Mouse (Mus musculus): Measurements from ENCODE around the gene Rpl3. TPM values are rescaled to one million over a fixed set of nuclear protein-coding genes. Genes with fewer than 3 reads are reported as not detected.
"Not testable (repeated sequence)": the region's sequence is repeated elsewhere in the genome, so short reads cannot be mapped to it uniquely, and the experiment has no call there.

The Rpl3 gene
- total RNA-seq (2017): 994 and 1,093 TPM in 2 replicates

- peak; percentile 34; the same call in 1 of the 2 replicates for ATAC-seq (ENCODE audit: extremely low read depth, insufficient number of reproducible peaks, low FRiP score, poor library complexity, severe bottlenecking)
Observed at GRCm38 (mm10) chr15:80091121-80091955, at the start of gene Rpl3, which contains the start of gene Syngr1. TSS of gene Rpl3 (minus strand) at chr15:80091868. TSS of gene Syngr1 (plus strand) at chr15:80091334.

GRCm38 (mm10) chr15:80140878-80141277 is 49.2 kb upstream of the Rpl3 start:
- ATAC-seq (ENCODE audit: extremely low read depth, insufficient number of reproducible peaks, low FRiP score, poor library complexity, severe bottlenecking): no peak

GRCm38 (mm10) chr15:80140302-80140701 is 48.6 kb upstream of the Rpl3 start:
- ATAC-seq (ENCODE audit: extremely low read depth, insufficient number of reproducible peaks, low FRiP score, poor library complexity, severe bottlenecking): no peak

GRCm38 (mm10) chr15:80137945-80138791 is 46.5 kb upstream of the Rpl3 start:
- ATAC-seq (ENCODE audit: extremely low read depth, insufficient number of reproducible peaks, low FRiP score, poor library complexity, severe bottlenecking): no peak

GRCm38 (mm10) chr15:80136645-80137044 is 45.0 kb upstream of the Rpl3 start:
- ATAC-seq (ENCODE audit: extremely low read depth, insufficient number of reproducible peaks, low FRiP score, poor library complexity, severe bottlenecking): no peak

GRCm38 (mm10) chr15:80135499-80135898 is 43.8 kb upstream of the Rpl3 start:
- ATAC-seq (ENCODE audit: extremely low read depth, insufficient number of reproducible peaks, low FRiP score, poor library complexity, severe bottlenecking): no peak

- no peak for ATAC-seq (ENCODE audit: extremely low read depth, insufficient number of reproducible peaks, low FRiP score, poor library complexity, severe bottlenecking)
Observed at GRCm38 (mm10) chr15:80134450-80134847, 42.8 kb upstream of the Rpl3 start.

GRCm38 (mm10) chr15:80133682-80134449 is 42.2 kb upstream of the Rpl3 start:
- ATAC-seq (ENCODE audit: extremely low read depth, insufficient number of reproducible peaks, low FRiP score, poor library complexity, severe bottlenecking): 0 out of 2 replicates have a peak, but pooled peaks have one; percentile 22

- peak; percentile 89 for ATAC-seq (ENCODE audit: extremely low read depth, insufficient number of reproducible peaks, low FRiP score, poor library complexity, severe bottlenecking)
Observed at GRCm38 (mm10) chr15:80132993-80133586, 41.4 kb upstream of the Rpl3 start, which contains the start of gene Tab1. TSS of gene Tab1 (plus strand) at chr15:80133127.

GRCm38 (mm10) chr15:80132452-80132851 is 40.8 kb upstream of the Rpl3 start:
- ATAC-seq (ENCODE audit: extremely low read depth, insufficient number of reproducible peaks, low FRiP score, poor library complexity, severe bottlenecking): no peak

- ATAC-seq (ENCODE audit: extremely low read depth, insufficient number of reproducible peaks, low FRiP score, poor library complexity, severe bottlenecking): no peak
Observed at GRCm38 (mm10) chr15:80131421-80131820, 39.8 kb upstream of the Rpl3 start.

GRCm38 (mm10) chr15:80130689-80131088 is 39.0 kb upstream of the Rpl3 start:
- ATAC-seq (ENCODE audit: extremely low read depth, insufficient number of reproducible peaks, low FRiP score, poor library complexity, severe bottlenecking): no peak

GRCm38 (mm10) chr15:80129982-80130381 is 38.3 kb upstream of the Rpl3 start:
- ATAC-seq (ENCODE audit: extremely low read depth, insufficient number of reproducible peaks, low FRiP score, poor library complexity, severe bottlenecking): no peak

- ATAC-seq (ENCODE audit: extremely low read depth, insufficient number of reproducible peaks, low FRiP score, poor library complexity, severe bottlenecking): no peak
Observed at GRCm38 (mm10) chr15:80127191-80127590, 35.5 kb upstream of the Rpl3 start.

GRCm38 (mm10) chr15:80124651-80125050 is 33.0 kb upstream of the Rpl3 start:
- no peak for ATAC-seq (ENCODE audit: extremely low read depth, insufficient number of reproducible peaks, low FRiP score, poor library complexity, severe bottlenecking)

GRCm38 (mm10) chr15:80122431-80122830 is 30.8 kb upstream of the Rpl3 start:
- ATAC-seq (ENCODE audit: extremely low read depth, insufficient number of reproducible peaks, low FRiP score, poor library complexity, severe bottlenecking): not testable (repeated sequence)

GRCm38 (mm10) chr15:80121721-80122325 is 30.2 kb upstream of the Rpl3 start:
- ATAC-seq (ENCODE audit: extremely low read depth, insufficient number of reproducible peaks, low FRiP score, poor library complexity, severe bottlenecking): no peak

- no peak for ATAC-seq (ENCODE audit: extremely low read depth, insufficient number of reproducible peaks, low FRiP score, poor library complexity, severe bottlenecking)
Observed at GRCm38 (mm10) chr15:80119076-80119475, 27.4 kb upstream of the Rpl3 start.
